Mouse (Mus musculus) lung, postnatal 0 days (tissue): ENCODE data around the gene Rars.

Experiments
- CTCF ChIP-seq: IDR thresholded peaks from 2 replicates; pipeline ENCODE4 v1.5.1; 2016; ENCODE audit warnings: antibody characterized with exemption, mild to moderate bottlenecking
- EP300 ChIP-seq: IDR thresholded peaks from 2 replicates; pipeline ENCODE4 v1.6.1; 2016; ENCODE audit warnings: antibody characterized with exemption, mild to moderate bottlenecking, control low read depth

GRCm38 (mm10) chr11:35760627-35761003 is 73.7 kb downstream of the Rars start:
- TF ChIP-seq CTCF, result no peak
- no peak for TF ChIP-seq EP300
